Mouse (Mus musculus) CD4-positive naive resting alpha-beta T cell, adult 76 days (primary cell): Measurements from ENCODE around the gene Mup16. TPM values are rescaled to one million over a fixed set of nuclear protein-coding genes. Genes with fewer than 3 reads are reported as not detected.

Source experiments
- total RNA-seq: library from RNA; stranded (reverse); gene quantifications from one replicate; pipeline ENCODE4 v1.2.4, GENCODE M21; 2023

Gene Mup16
- not detected for total RNA-seq

GRCm38 (mm10) chr4:61519431-61519830 is at the start of gene Mup16:
Gene Mup16 (minus strand): TSS chr4:61519531.

Other genes with a start within 250 kb of the Mup16 start
- gene Mup14, start 215.5 kb downstream of the Mup16 start, total RNA-seq, result not detected
- not detected for gene Mup15, start 79.8 kb downstream of the Mup16 start, total RNA-seq
- gene Mup17, start 76.3 kb upstream of the Mup16 start, total RNA-seq, result not detected
- gene Mup18, start 154.6 kb upstream of the Mup16 start, total RNA-seq, result not detected